Mouse (Mus musculus): ENCODE measurements around the gene Pank2. TPM values are rescaled to one million over a fixed set of nuclear protein-coding genes. Genes with fewer than 3 reads are reported as not detected.
"Not testable (repeated sequence)": the region's sequence is repeated elsewhere in the genome, so short reads cannot be mapped to it uniquely, and the experiment has no call there.

Gene Pank2
- total RNA-seq (2021) = 10 to 100 TPM; 62.8 to 74.0 TPM
- long read RNA-seq, experiment 1, full-length matches to known transcripts = 36 of 87 reads
- long read RNA-seq, experiment 1, partial matches to known transcripts = 10 of 87 reads
- long read RNA-seq, experiment 1, other reads (novel, unspliced or antisense) = 41 of 87 reads
- long read RNA-seq, experiment 2, full-length matches to known transcripts = 34 of 64 reads
- long read RNA-seq, experiment 2, partial matches to known transcripts = 9 of 64 reads
- long read RNA-seq, experiment 2, other reads (novel, unspliced or antisense) = 21 of 64 reads

GRCm38 (mm10) chr2:131262213-131262672 lies at the start of gene Pank2:
Gene Pank2, plus strand, starts transcription at chr2:131262495.
- Histone ChIP-seq H3K4me3 (peak within 1 kb of the TSS; percentile 63), H3K27ac (peak within 1 kb of the TSS; percentile 99)
- intact Hi-C loops (cut with DNase I) = loop anchor here (1.0 to 5.0 kb wide), 5 partner anchors 29 to 100 kb away; partner anchors contain the start of genes 1700037H04Rik, Cenpb and Rnf24
- no peak; the same call in none of the 2 replicates for TF ChIP-seq CTCF (IDR thresholded peaks at IDR 0.05)
- peak; percentile 97 to 98 for DNase-seq (ENCODE audit: extremely low spot score in 1 of 2, low spot score in 2 of 2)

- no peak overlapping the region for H3K4me3 ChIP-seq
- DNase-seq (ENCODE audit: extremely low spot score in 1 of 2, low spot score in 2 of 2) = no peak
- H3K27ac ChIP-seq = no peak overlapping the region
- intact Hi-C loops (cut with DNase I) = loop anchor here (5.0 kb wide), 1 partner anchor 36 kb away; no protein-coding TSS in a partner anchor
- TF ChIP-seq CTCF (IDR thresholded peaks at IDR 0.05) = no peak
Observed at GRCm38 (mm10) chr2:131213773-131214172, 48.5 kb upstream of the Pank2 start.

GRCm38 (mm10) chr2:131215941-131216858 lies 46.1 kb upstream of the Pank2 start:
- Histone ChIP-seq H3K27ac (no peak overlapping the region), H3K4me3 (no peak overlapping the region)
- no peak for TF ChIP-seq CTCF (IDR thresholded peaks at IDR 0.05)
- intact Hi-C loops (cut with DNase I) = loop anchor here (5.0 kb wide), 1 partner anchor 36 kb away; no protein-coding TSS in a partner anchor
- DNase-seq (ENCODE audit: extremely low spot score in 1 of 2, low spot score in 2 of 2) = no peak

- no peak overlapping the region for H3K27ac ChIP-seq
- H3K4me3 ChIP-seq = no peak overlapping the region
- no peak for TF ChIP-seq CTCF (IDR thresholded peaks at IDR 0.05)
- intact Hi-C loops (cut with DNase I) = no loop called here
- no peak for DNase-seq (ENCODE audit: extremely low spot score in 1 of 2, low spot score in 2 of 2)
Observed at GRCm38 (mm10) chr2:131220030-131220429, 42.3 kb upstream of the Pank2 start.

- intact Hi-C loops (cut with DNase I) = no loop called here
- H3K27ac ChIP-seq = no peak overlapping the region
- no peak overlapping the region for H3K4me3 ChIP-seq
- no peak for TF ChIP-seq CTCF (IDR thresholded peaks at IDR 0.05)
- no peak for DNase-seq (ENCODE audit: extremely low spot score in 1 of 2, low spot score in 2 of 2)
Observed at GRCm38 (mm10) chr2:131221853-131222515, 40.3 kb upstream of the Pank2 start.

- no peak overlapping the region for H3K4me3 ChIP-seq
- H3K27ac ChIP-seq = no peak overlapping the region
- no peak for TF ChIP-seq CTCF (IDR thresholded peaks at IDR 0.05)
- no peak for DNase-seq (ENCODE audit: extremely low spot score in 1 of 2, low spot score in 2 of 2)
- intact Hi-C loops (cut with DNase I) = no loop called here
Observed at GRCm38 (mm10) chr2:131222562-131222961, 39.7 kb upstream of the Pank2 start.

GRCm38 (mm10) chr2:131223569-131223968 lies 38.7 kb upstream of the Pank2 start:
- H3K4me3 ChIP-seq = no peak overlapping the region
- DNase-seq (ENCODE audit: extremely low spot score in 1 of 2, low spot score in 2 of 2) = no peak
- TF ChIP-seq CTCF (IDR thresholded peaks at IDR 0.05) = no peak
- no peak overlapping the region for H3K27ac ChIP-seq
- intact Hi-C loops (cut with DNase I) = no loop called here

- no peak for TF ChIP-seq CTCF (IDR thresholded peaks at IDR 0.05)
- Histone ChIP-seq H3K27ac (no peak overlapping the region), H3K4me3 (no peak overlapping the region)
- intact Hi-C loops (cut with DNase I) = no loop called here
- DNase-seq (ENCODE audit: extremely low spot score in 1 of 2, low spot score in 2 of 2) = no peak
Observed at GRCm38 (mm10) chr2:131225178-131225577, 37.1 kb upstream of the Pank2 start.

- intact Hi-C loops (cut with DNase I); H3K27ac ChIP-seq; H3K4me3 ChIP-seq; DNase-seq (ENCODE audit: extremely low spot score in 1 of 2, low spot score in 2 of 2): not testable (repeated sequence)
Observed at GRCm38 (mm10) chr2:131226669-131227068, 35.6 kb upstream of the Pank2 start.

GRCm38 (mm10) chr2:131227243-131227642 lies 35.1 kb upstream of the Pank2 start:
- Histone ChIP-seq H3K27ac (no peak overlapping the region), H3K4me3 (no peak overlapping the region)
- TF ChIP-seq CTCF (IDR thresholded peaks at IDR 0.05) = no peak
- no peak for DNase-seq (ENCODE audit: extremely low spot score in 1 of 2, low spot score in 2 of 2)
- intact Hi-C loops (cut with DNase I) = no loop called here

GRCm38 (mm10) chr2:131232558-131232957 lies 29.7 kb upstream of the Pank2 start:
- intact Hi-C loops (cut with DNase I) = loop anchor here (2.0 kb wide), 1 partner anchor 30 kb away; the partner anchor contains the start of gene Pank2

More at GRCm38 (mm10) chr2:131232558-131232957, 29.7 kb upstream of the Pank2 start:
- no peak for TF ChIP-seq CTCF (IDR thresholded peaks at IDR 0.05)
- H3K4me3 ChIP-seq = no peak overlapping the region
- DNase-seq (ENCODE audit: extremely low spot score in 1 of 2, low spot score in 2 of 2) = no peak
- H3K27ac ChIP-seq = no peak overlapping the region

Data from left cerebral cortex, adult 2 months (tissue).